Mouse (Mus musculus): ENCODE results near the gene Use1.

Use1 gene

GRCm38 (mm10) chr8:71403107-71403885, 36.6 kb downstream of the Use1 start:
- no peak for DNase-seq

- DNase-seq: no peak
Observed at GRCm38 (mm10) chr8:71404011-71404410, 37.4 kb downstream of the Use1 start.

GRCm38 (mm10) chr8:71404951-71405351, 38.3 kb downstream of the Use1 start:
- DNase-seq: peak; percentile 51

GRCm38 (mm10) chr8:71405401-71406098, 38.9 kb downstream of the Use1 start, which contains the start of gene Ankle1:
TSS of gene Ankle1 (plus strand) at chr8:71406010.
- DNase-seq: peak; percentile 98

- DNase-seq: peak; percentile 78
Observed at GRCm38 (mm10) chr8:71406099-71407015, 39.7 kb downstream of the Use1 start.

GRCm38 (mm10) chr8:71407441-71407840, 40.8 kb downstream of the Use1 start:
- DNase-seq: no peak

- DNase-seq: no peak
Observed at GRCm38 (mm10) chr8:71408231-71408630, 41.6 kb downstream of the Use1 start.

- no peak for DNase-seq
Observed at GRCm38 (mm10) chr8:71411535-71412273, 45.1 kb downstream of the Use1 start.

All from kidney, adult 18-20 months (tissue).